Mouse (Mus musculus) cerebellum, postnatal 10 days (tissue): Measurements from ENCODE around the gene Nup205.
"Not testable (repeated sequence)": the region's sequence is repeated elsewhere in the genome, so short reads cannot be mapped to it uniquely, and the experiment has no call there.

Experiments used
- DNase-seq, 2 experiments: peaks; one replicate each; pipeline ENCODE4 v3.0.0; 2021; ENCODE audit warnings: mixed read lengths in 2 of 2

Gene Nup205

DNA sequence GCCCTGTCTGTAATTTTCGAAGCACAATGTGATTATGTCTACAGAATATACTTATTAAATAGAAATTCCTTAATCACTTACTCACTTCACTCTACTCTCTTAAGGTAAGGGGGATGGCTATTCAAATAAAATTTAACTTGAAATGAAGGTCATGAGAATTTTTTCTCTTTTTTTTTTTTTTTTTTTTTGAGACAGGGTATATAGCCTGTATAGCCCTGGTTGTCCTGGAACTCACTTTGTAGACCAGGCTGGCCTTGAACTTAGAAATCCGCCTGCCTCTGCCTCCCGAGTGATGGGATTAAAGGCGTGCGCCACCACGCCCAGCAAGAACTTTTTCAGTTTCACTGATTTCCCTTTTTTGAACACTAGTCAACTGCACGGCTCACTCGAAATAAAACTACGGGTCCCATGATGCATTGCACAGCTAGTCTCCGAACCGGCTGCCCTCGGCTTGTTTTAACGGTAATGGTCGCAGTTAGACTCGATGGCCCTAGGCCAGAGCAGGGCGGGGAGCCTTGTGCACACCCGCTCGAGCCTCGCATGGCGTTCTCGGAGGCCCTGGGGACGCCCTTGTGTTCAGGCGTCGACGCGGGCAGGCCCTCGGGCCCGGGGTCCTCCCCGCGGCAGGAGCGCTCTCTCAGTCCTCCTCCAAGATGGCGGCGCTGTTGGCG is at the start of gene Nup205:
TSS of gene Nup205 (plus strand) at position 443 of the 671 bp plus-strand sequence.
- DNase-seq = peak; percentile 90 to 91

DNA sequence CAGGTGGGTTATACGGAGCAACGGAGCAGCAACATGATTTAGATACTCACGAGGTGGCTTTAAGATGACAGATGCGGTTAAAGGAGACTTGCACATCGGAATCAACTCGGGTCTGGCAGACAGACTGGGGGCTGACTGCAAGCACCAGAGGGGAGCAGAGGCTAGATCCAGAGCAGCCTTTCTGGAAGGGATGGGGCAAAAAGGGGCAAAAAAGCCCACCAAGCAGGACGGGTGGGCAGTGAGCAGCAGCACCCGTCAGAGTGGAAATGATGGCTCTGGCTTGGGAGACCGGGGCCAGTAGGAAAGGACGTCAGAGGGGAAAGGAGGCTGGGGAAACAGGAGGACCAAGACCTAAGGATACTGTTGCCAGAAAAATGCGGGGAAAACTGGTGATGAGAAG is 44.4 kb upstream of the Nup205 start:
- peak; percentile 39 to 59 for DNase-seq

DNA sequence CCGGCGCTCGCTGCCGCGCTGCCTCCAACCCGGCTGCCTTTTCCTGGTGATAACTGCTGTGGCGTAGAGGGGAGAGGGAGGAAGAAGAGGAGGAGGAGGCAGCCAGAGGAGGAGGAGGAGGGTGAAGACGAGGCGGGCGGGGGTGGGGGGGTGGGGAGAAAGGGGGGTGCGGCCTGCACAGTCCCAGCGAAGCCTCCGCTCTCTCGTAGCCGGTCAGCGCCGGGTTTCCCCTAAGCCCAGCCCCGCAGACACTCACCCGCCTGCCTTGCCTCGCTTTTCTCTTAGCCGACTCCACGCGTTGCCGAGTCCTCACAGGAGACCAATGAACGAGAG is 44.0 kb upstream of the Nup205 start:
- DNase-seq = no peak

DNA sequence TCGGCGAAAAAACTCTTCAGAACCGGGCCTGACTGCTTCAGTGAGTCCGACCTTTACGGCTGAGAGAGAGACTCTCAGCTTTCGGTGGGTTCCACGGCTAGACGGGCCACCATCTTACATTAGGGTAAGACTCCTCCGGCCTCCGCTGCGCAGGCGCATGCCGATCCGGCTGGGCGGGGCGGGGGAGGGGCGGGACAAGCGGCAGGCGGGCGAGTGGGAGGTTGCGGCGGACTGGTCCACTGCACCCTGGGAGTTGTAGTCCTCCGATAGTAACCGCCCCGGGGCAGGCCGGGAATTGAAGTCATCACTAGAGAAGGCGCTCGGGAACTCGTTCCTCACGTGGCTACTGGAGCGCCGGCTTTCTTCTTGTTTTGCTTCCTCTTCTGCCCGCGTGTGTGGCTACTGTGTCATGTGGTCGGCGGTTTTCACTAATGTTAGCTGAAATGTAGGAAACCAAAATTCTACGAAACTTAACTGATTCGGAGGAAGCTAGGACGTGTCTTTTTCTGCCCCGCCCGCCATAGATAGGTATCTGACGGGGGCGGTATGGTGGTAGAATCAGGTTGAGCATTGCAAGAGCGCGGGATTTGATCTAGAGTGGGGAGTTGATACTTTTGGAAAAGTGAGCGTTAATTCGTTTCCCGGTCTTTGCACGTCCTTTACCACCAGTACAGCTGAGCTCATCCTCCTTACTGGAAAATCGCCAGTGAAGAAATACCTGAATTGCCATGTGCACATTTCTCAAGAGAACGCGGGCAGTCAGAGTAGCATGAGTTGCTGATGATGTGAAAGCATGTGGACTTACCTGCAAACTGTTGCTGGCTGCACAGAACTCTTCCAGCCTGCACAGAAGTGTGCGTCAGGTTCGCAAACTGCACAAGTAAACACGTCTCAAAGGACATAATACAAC is 43.4 kb upstream of the Nup205 start, which contains the start of gene Cnot4:
TSS of gene Cnot4 (minus strand) at position 146 of the 910 bp plus-strand sequence.
- peak; percentile 99 to 100 for DNase-seq

DNA sequence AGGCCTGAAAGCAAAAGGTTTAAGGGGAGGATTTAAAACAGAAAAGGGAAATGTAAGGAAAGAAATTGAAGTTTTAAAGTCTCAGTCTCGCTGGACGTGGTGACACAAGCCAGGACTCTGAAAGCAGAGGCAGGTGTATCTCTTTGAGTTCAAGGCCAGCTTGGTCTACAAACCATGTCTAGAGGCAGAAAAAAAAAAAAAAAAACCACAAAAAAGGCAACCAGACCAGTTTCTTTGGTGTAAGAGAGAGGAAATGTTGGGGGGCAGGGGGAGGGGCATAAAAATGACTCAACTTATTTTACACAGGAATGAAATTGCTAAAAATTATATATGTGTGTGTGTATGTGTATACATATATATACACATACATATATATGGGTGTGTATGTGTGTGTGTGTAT is 42.4 kb upstream of the Nup205 start:
- no peak for DNase-seq

DNA sequence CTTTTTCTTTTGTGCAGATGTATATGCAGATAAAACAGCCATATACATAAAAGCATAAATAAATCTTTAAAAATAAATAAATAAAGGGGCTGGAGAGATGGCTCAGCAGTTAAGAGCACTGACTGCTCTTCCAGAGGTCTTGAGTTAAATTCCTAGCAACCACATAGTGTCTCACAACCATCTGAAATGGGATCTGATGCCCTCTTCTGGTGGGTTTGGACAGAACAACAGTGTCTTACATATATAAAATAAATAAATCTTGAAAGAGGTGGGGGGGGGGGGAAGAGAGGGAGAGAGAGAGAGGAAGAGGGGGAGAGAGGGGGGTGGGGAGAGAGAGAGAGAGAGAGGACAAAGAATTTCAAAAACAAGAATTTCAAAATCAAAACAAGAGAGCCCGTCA is 36.9 kb upstream of the Nup205 start:
- DNase-seq = no peak

- DNase-seq = no peak
These were observed 31.7 kb upstream of the Nup205 start for GRCm38 (mm10) chr6:35145569-35145968.

DNA sequence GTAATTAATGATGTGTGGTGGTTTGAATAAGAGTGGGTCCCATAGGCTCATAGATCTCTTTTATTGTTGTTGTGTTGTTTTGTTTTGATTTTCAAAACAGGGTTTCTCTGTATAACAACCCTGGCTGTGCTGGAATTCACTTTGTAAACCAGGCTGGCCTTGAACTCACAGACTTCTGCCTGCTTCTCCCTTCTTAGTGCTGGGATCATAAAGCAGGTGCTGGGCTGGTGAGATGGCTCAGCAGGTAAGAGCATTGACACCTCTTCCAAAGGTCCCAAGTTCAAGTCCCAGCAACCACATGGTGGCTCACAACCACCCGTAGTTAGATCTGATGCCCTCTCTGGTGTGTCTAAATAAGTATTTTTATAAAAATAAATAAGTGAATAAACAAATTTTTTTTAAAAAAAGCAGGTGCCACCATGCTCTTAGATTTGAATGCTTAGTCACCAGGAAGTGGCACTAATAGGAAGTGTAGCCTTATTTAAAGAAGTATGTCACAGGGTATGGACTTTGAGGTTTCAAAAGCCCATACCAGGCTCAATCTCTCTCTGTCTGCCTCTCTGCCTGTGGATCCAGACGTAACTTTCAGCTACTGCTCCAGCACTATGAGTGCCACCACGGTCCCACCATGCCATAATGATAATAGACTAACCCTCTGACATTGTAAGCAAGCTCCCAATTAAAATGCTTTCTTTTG is 29.3 kb upstream of the Nup205 start:
- no peak for DNase-seq

DNA sequence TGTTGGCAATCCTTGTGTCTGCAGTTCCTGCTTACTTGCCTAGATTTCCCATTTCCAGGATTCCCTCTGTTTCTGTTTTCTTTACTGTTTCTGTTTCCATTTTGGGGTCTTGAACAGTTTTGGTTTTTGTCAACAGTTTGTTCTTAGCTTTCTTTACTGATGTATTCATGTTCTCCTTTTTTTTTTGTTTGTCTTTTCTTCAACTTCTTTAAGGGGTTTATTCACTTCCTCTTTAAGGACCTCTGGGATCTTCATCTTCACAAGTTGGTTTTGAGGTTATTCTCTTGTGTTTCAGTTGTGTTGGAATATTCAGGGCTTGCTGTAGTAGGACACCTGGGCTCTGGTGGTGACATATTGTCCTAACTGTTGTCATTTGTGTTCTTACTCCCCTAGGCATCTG is 22.7 kb upstream of the Nup205 start:
- DNase-seq = no peak

DNA sequence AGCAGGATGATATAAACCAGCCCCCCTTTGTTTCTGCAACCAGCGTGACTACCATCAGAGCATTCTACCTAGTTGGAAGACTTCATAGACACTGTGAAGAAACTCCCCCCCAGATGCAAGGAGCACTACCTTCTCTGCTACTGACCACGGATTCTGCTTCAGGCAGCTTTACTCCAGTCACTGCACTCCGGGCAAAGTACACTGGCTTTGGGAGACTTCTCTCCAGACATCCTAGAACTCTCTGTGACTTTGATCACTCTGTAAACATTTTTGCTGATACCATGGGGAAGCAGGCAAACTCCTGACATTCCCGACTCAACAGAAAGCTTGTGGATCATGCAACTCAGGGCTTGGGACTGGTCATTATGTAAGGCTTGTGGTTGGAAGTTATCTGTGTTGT is 8.0 kb upstream of the Nup205 start:
- DNase-seq = no peak

GRCm38 (mm10) chr6:35172028-35172427 is 5.2 kb upstream of the Nup205 start:
- DNase-seq = not testable (repeated sequence)

GRCm38 (mm10) chr6:35173181-35173580 is 4.0 kb upstream of the Nup205 start:
- no peak for DNase-seq

DNA sequence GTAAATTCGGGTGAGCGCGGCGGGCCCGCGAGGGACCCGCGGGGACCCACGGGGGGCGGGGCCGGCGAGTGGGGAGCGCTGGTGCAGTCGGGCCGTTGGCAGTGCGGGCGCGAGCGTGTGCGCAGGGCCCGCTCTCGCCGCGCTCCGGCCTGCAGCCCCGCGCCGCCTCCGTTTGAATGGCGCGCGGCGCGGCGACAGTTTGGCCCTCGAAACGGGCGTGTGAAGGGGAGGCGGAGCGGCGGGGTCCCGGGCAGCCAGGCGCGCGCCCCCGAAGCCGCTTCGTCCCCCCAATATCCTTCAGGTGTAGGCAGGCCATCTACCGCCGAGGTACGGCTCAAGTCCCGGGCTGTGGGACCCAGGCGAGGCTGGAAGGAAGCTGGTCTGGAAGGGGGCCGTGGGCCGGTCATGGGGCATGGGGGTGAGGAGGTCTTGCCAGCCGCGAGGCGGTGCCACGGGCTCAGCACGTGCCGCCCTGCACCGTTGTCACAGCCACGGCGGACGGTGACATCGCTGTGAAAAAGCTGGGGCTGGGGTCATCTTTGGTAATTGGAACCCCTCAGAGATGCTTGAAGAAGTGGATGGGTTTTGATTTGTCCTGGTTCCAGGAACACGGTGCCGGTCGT is 540 bp downstream of the Nup205 start:
- peak; percentile 73 to 77 for DNase-seq

DNA sequence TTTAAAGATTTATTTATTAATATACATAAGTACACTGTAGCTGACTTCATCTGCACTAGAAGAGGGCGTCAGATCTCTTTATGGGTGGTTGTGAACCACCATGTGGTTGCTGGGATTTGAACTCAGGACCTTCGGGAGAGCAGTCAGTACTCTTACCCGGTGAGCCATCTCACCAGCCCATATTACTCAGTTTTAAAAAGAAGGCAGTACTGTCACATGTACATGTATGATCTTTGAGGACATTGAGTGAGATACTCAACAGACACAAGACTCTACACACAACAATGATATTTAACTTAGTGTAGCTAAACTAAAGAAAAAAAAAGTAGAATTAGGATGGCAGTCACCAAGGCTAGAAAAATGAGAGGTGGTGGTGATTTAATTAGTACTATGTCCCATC is 2.1 kb downstream of the Nup205 start:
- not testable (repeated sequence) for DNase-seq

GRCm38 (mm10) chr6:35184781-35185180 is 7.6 kb downstream of the Nup205 start:
- DNase-seq = no peak

DNA sequence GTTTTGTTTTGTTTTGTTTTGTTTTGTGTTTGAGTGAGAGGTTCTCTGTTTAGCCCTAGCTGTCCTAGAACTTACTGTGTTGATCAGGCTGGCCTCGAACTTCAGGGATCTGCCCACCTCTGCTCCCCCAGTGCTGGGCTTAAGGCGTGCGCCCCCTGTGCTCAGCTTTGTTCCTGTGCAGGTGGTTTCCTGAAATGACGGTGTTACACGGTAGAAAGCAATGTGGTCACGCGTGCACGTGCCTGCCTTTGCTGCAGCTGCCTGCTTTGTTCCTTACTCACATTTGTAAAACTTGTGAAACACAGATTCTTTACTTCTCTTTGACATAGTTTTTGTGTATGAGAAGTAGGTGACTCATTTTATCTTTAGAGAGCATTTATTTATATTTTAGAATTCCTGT is 14.0 kb downstream of the Nup205 start:
- DNase-seq = no peak

- DNase-seq = no peak
These were observed 48.5 kb downstream of the Nup205 start for GRCm38 (mm10) chr6:35225696-35226095.

GRCm38 (mm10) chr6:35229415-35229814 is 52.2 kb downstream of the Nup205 start:
- DNase-seq = no peak

- DNase-seq = no peak
These were observed 59.0 kb downstream of the Nup205 start for GRCm38 (mm10) chr6:35236108-35236785.

GRCm38 (mm10) chr6:35243252-35243651 is 66.0 kb downstream of the Nup205 start:
- no peak for DNase-seq

GRCm38 (mm10) chr6:35243989-35244388 is 66.8 kb downstream of the Nup205 start:
- DNase-seq = no peak

- peak in 1 of 2 experiments; percentile 51 for DNase-seq
These were observed 67.9 kb downstream of the Nup205 start for GRCm38 (mm10) chr6:35245086-35245485.
